Mouse (Mus musculus) limb, embryonic 11.5 days (tissue): Measurements from ENCODE around the gene Tbrg1. TPM values are rescaled to one million over a fixed set of nuclear protein-coding genes. Genes with fewer than 3 reads are reported as not detected.

ENCODE experiments used
- ATAC-seq: fragments of 200-750 bp; cut with Nextera tagmentation; 2 replicates; pipeline ENCODE4 v1.8.0; 2017; ENCODE audit warnings: low read depth; ENCODE audit not compliant: insufficient number of reproducible peaks, low FRiP score, low TSS enrichment
- DNase-seq: peaks from one replicate; pipeline ENCODE4 v3.0.0-alpha.2; 2015; ENCODE audit warnings: low spot score
- H3K27ac ChIP-seq: fragments of 300-500 bp; sonication (generic); replicated peaks from 2 replicates; pipeline ENCODE4 v1.5.1; 2014; ENCODE audit warnings: low read depth, mild to moderate bottlenecking, low read length
- H3K27me3 ChIP-seq: fragments of 300-500 bp; sonication (generic); 2 replicates; pipeline ENCODE4 v1.6.1; 2014; ENCODE audit warnings: mild to moderate bottlenecking, low read length, mixed read lengths; ENCODE audit not compliant: control insufficient read depth, insufficient read depth
- H3K36me3 ChIP-seq: fragments of 300-500 bp; sonication (generic); 2 replicates; pipeline ENCODE4 v1.6.1; 2014; ENCODE audit warnings: mild to moderate bottlenecking, low read length, moderate library complexity, mixed read lengths; ENCODE audit not compliant: control insufficient read depth, insufficient read depth
- H3K4me1 ChIP-seq: fragments of 300-500 bp; sonication (generic); 2 replicates; pipeline ENCODE4 v1.6.1; 2014; ENCODE audit warnings: low read length, mixed read lengths; ENCODE audit not compliant: control insufficient read depth, insufficient read depth
- H3K4me2 ChIP-seq: fragments of 300-500 bp; sonication (generic); 2 replicates; pipeline ENCODE4 v1.6.1; 2014; ENCODE audit warnings: low read depth, mild to moderate bottlenecking, moderate library complexity; ENCODE audit not compliant: severe bottlenecking
- H3K4me3 ChIP-seq: fragments of 300-500 bp; sonication (generic); 2 replicates; pipeline ENCODE4 v1.5.1; 2014; ENCODE audit warnings: low read depth, low read length
- H3K9ac ChIP-seq: fragments of 300-500 bp; sonication (generic); 2 replicates; pipeline ENCODE4 v1.6.1; 2014; ENCODE audit warnings: mild to moderate bottlenecking, low read length
- H3K9me3 ChIP-seq: fragments of 300-500 bp; sonication (generic); 2 replicates; pipeline ENCODE4 v1.6.1; 2016; ENCODE audit warnings: low read length; ENCODE audit not compliant: control insufficient read depth
- WGBS: fragments of 180-500 bp; shearing (Covaris S2); extraction: QIAGEN DNeasy Blood & Tissue Kit; methylation state at CpG from one replicate; pipeline ENCODE4 v1.1.7; 2014; 5-methylcytosine and 5-hydroxymethylcytosine counted together
- polyA plus RNA-seq: library from polyadenylated mRNA; unstranded; fragments of >200 nt; fragmentation: Nextera tagmentation; extraction: Ambion mirVana; gene quantifications from 2 replicates; pipeline ENCODE4 v1.2.1, GENCODE M21; 2014

Tbrg1 gene
- polyA plus RNA-seq, 1 experiment from 2014 or later, result 136 TPM

- H3K36me3 ChIP-seq, result peaks cover 17% of the 10 kb centered on the region
- no peak overlapping the region for H3K4me3 ChIP-seq
- no peak overlapping the region for H3K4me2 ChIP-seq
- H3K27ac ChIP-seq, result no peak overlapping the region
- ATAC-seq (no peak), DNase-seq (no peak)
- no peak overlapping the region for H3K9ac ChIP-seq
- no peaks in the 10 kb centered on the region for H3K4me1 ChIP-seq
- H3K9me3 ChIP-seq, result no peaks in the 10 kb centered on the region
- H3K27me3 ChIP-seq, result no peaks in the 10 kb centered on the region
- 84% methylated on average over 3 of the region's 3 CpGs for WGBS
Measured at GRCm38 (mm10) chr9:37646246-37646645, 10.9 kb downstream of the Tbrg1 start.

- ATAC-seq (no peak), DNase-seq (no peak)
- 87% methylated on average over 3 of the region's 3 CpGs for WGBS
- Histone ChIP-seq H3K36me3 (no peaks in the 10 kb centered on the region), H3K27me3 (no peaks in the 10 kb centered on the region), H3K4me3 (no peak overlapping the region), H3K4me2 (no peak overlapping the region), H3K27ac (no peak overlapping the region), H3K4me1 (no peaks in the 10 kb centered on the region), H3K9ac (no peak overlapping the region), H3K9me3 (no peaks in the 10 kb centered on the region)
Measured at GRCm38 (mm10) chr9:37638721-37639120, 18.4 kb downstream of the Tbrg1 start.

GRCm38 (mm10) chr9:37636800-37637542, 20.1 kb downstream of the Tbrg1 start:
- Histone ChIP-seq H3K4me1 (no peaks in the 10 kb centered on the region), H3K27ac (no peak overlapping the region), H3K4me2 (no peak overlapping the region), H3K4me3 (no peak overlapping the region), H3K9me3 (no peaks in the 10 kb centered on the region), H3K9ac (no peak overlapping the region), H3K36me3 (no peaks in the 10 kb centered on the region), H3K27me3 (no peaks in the 10 kb centered on the region)
- ATAC-seq (no peak), DNase-seq (no peak)
- WGBS, result 61% methylated on average over 6 of the region's 6 CpGs

- Histone ChIP-seq H3K4me2 (no peak overlapping the region), H3K36me3 (no peaks in the 10 kb centered on the region), H3K9ac (no peak overlapping the region), H3K27me3 (no peaks in the 10 kb centered on the region), H3K9me3 (no peaks in the 10 kb centered on the region), H3K4me1 (no peaks in the 10 kb centered on the region), H3K27ac (no peak overlapping the region), H3K4me3 (no peak overlapping the region)
- peak; percentile 70 for DNase-seq
- WGBS, result 17% methylated on average over 7 of the region's 7 CpGs
- no peak for ATAC-seq
Measured at GRCm38 (mm10) chr9:37636335-37636734, 20.8 kb downstream of the Tbrg1 start.

- no peak overlapping the region for H3K4me2 ChIP-seq
- H3K9ac ChIP-seq, result no peak overlapping the region
- H3K4me1 ChIP-seq, result no peaks in the 10 kb centered on the region
- no peaks in the 10 kb centered on the region for H3K9me3 ChIP-seq
- 90% methylated on average over 3 of the region's 3 CpGs for WGBS
- ATAC-seq (no peak), DNase-seq (no peak)
- no peak overlapping the region for H3K27ac ChIP-seq
- H3K27me3 ChIP-seq, result no peaks in the 10 kb centered on the region
- H3K4me3 ChIP-seq, result no peak overlapping the region
- no peaks in the 10 kb centered on the region for H3K36me3 ChIP-seq
Measured at GRCm38 (mm10) chr9:37634269-37634668, 22.8 kb downstream of the Tbrg1 start.

- Histone ChIP-seq H3K9me3 (no peaks in the 10 kb centered on the region), H3K27me3 (no peaks in the 10 kb centered on the region), H3K36me3 (no peaks in the 10 kb centered on the region), H3K27ac (no peak overlapping the region), H3K4me2 (no peak overlapping the region), H3K9ac (no peak overlapping the region), H3K4me1 (no peaks in the 10 kb centered on the region), H3K4me3 (no peak overlapping the region)
- ATAC-seq, result no peak
- no peak for DNase-seq
- WGBS, result 85% methylated on average over 2 of the region's 2 CpGs
Measured at GRCm38 (mm10) chr9:37632305-37632704, 24.8 kb downstream of the Tbrg1 start.

- H3K4me1 ChIP-seq, result no peaks in the 10 kb centered on the region
- no peaks in the 10 kb centered on the region for H3K9me3 ChIP-seq
- H3K27ac ChIP-seq, result no peak overlapping the region
- ATAC-seq (no peak), DNase-seq (no peak)
- H3K4me3 ChIP-seq, result no peak overlapping the region
- H3K4me2 ChIP-seq, result no peak overlapping the region
- 92% methylated on average over 2 of the region's 2 CpGs for WGBS
- H3K27me3 ChIP-seq, result no peaks in the 10 kb centered on the region
- no peaks in the 10 kb centered on the region for H3K36me3 ChIP-seq
- no peak overlapping the region for H3K9ac ChIP-seq
Measured at GRCm38 (mm10) chr9:37629941-37630340, 27.2 kb downstream of the Tbrg1 start.

- no peak for DNase-seq
- Histone ChIP-seq H3K27ac (no peak overlapping the region), H3K4me1 (no peaks in the 10 kb centered on the region), H3K9me3 (no peaks in the 10 kb centered on the region), H3K4me3 (no peak overlapping the region), H3K9ac (no peak overlapping the region), H3K36me3 (no peaks in the 10 kb centered on the region), H3K4me2 (no peak overlapping the region), H3K27me3 (no peaks in the 10 kb centered on the region)
- ATAC-seq, result no peak
- 76% methylated on average over 4 of the region's 4 CpGs for WGBS
Measured at GRCm38 (mm10) chr9:37628581-37628980, 28.5 kb downstream of the Tbrg1 start.

GRCm38 (mm10) chr9:37627263-37627662, 29.8 kb downstream of the Tbrg1 start:
- ATAC-seq (no peak), DNase-seq (no peak)
- H3K9ac ChIP-seq, result no peak overlapping the region

More at GRCm38 (mm10) chr9:37627263-37627662, 29.8 kb downstream of the Tbrg1 start:
- no peaks in the 10 kb centered on the region for H3K36me3 ChIP-seq
- no peaks in the 10 kb centered on the region for H3K4me1 ChIP-seq
- H3K4me3 ChIP-seq, result no peak overlapping the region
- no peak overlapping the region for H3K27ac ChIP-seq
- 94% methylated on average over 1 of the region's 1 CpGs for WGBS
- H3K27me3 ChIP-seq, result no peaks in the 10 kb centered on the region
- no peak overlapping the region for H3K4me2 ChIP-seq
- H3K9me3 ChIP-seq, result no peaks in the 10 kb centered on the region
